Mouse (Mus musculus): Measurements from ENCODE around the gene Tmem69. TPM values are rescaled to one million over a fixed set of nuclear protein-coding genes. Genes with fewer than 3 reads are reported as not detected.

Tmem69 gene
- polyA plus RNA-seq, 1 experiment from 2014 or later = 29.0 TPM

DNA sequence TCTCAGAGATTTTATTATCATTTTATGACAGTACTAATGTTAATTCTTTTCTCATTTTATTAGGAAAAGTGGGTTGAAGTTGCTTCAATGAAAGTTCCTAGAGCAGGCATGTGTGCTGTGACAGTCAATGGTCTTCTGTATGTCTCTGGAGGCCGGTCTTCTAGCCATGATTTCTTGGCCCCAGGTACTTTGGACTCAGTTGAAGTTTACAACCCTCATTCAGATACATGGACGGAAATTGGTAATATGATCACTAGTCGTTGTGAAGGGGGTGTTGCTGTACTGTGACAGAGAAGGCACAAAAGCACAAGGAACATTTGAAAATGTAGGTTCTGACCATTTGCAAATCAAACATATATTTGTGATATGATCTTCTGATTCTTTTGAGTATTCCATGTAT is 18.0 kb downstream of the Tmem69 start:
- DNase-seq = no peak
- Histone ChIP-seq H3K27ac (no peak overlapping the region), H3K9me3 (replicated peaks) (no peaks in the 10 kb centered on the region), H3K27me3 (no peaks in the 10 kb centered on the region), H3K9ac (no peak overlapping the region), H3K4me3 (replicated peaks) (no peak overlapping the region), H3K4me1 (replicated peaks) (no peaks in the 10 kb centered on the region), H3K36me3 (peaks cover 16% of the 10 kb centered on the region), H3K4me2 (no peak overlapping the region)
- ATAC-seq (ENCODE audit: low read depth) = no peak
- WGBS (ENCODE audit: insufficient replicate concordance) = 78% methylated on average over 3 of the region's 3 CpGs

GRCm38 (mm10) chr4:116536351-116536750 is 19.4 kb downstream of the Tmem69 start:
- peaks cover 23% of the 10 kb centered on the region for H3K36me3 ChIP-seq
- no peaks in the 10 kb centered on the region for H3K9me3 ChIP-seq (replicated peaks)
- H3K27me3 ChIP-seq = no peaks in the 10 kb centered on the region
- DNase-seq (no peak), ATAC-seq (ENCODE audit: low read depth) (no peak)
- no peaks in the 10 kb centered on the region for H3K4me1 ChIP-seq (replicated peaks)
- no peak overlapping the region for H3K27ac ChIP-seq
- H3K4me3 ChIP-seq (replicated peaks) = no peak overlapping the region
- no peak overlapping the region for H3K4me2 ChIP-seq
- H3K9ac ChIP-seq = no peak overlapping the region

GRCm38 (mm10) chr4:116531109-116531508 is 24.6 kb downstream of the Tmem69 start:
- H3K27ac ChIP-seq = no peak overlapping the region
- H3K9me3 ChIP-seq (replicated peaks) = no peaks in the 10 kb centered on the region
- WGBS (ENCODE audit: insufficient replicate concordance) = 55% methylated on average over 2 of the region's 2 CpGs
- H3K36me3 ChIP-seq = peaks cover 31% of the 10 kb centered on the region
- no peak overlapping the region for H3K4me3 ChIP-seq (replicated peaks)
- ATAC-seq (ENCODE audit: low read depth) = no peak
- H3K4me2 ChIP-seq = no peak overlapping the region
- H3K4me1 ChIP-seq (replicated peaks) = no peaks in the 10 kb centered on the region
- no peaks in the 10 kb centered on the region for H3K27me3 ChIP-seq
- H3K9ac ChIP-seq = no peak overlapping the region
- no peak for DNase-seq

DNA sequence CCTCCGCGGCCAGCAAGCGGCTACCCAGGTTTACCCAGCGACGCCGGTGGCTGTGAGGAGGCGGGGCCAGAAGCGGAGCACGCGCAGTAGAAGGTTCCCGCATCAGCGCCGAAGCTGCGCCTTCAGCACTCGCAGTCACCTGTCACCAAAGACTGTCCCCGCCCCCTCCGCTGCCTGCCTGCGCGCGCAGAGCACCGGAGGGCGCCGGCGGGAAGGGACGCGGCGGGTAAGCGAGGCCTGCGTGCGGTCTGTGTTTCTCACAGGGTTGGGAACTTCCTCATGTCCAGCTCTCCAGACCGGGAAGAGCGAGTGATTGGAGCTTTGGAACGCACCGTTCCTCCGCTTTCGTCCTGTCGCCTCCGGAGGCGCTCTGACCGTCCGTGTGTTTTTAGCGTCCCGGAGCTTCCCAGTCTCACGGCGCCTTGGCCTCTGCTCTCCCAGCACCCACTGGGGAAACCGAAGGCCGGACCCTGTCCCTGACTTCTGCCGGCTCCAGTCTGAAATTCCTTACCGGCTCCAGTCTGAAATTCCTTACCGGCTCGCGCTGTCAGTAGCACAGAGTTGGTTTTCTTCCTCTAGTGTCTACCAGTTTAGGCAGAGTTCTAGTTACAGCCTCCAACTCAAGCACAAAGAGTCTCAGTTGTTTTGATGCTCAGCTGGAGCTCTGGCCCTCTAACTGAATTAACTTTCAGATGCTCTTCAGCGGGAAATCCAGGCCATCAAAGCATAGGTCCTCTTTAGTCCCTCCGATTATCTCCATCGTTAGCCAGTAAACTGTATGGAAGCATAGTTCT is 48.1 kb downstream of the Tmem69 start, which contains the start of gene Ipp:
TSS of gene Ipp (plus strand) at position 125 of the 794 bp plus-strand sequence.
- peaks cover 23% of the 10 kb centered on the region for H3K4me1 ChIP-seq (replicated peaks)
- peak within 1 kb of the TSS; percentile 78 for H3K4me2 ChIP-seq
- under 1% methylated on average over 55 of the region's 55 CpGs for whole genome bisulfite sequencing (ENCODE audit: insufficient replicate concordance)
- peak within 1 kb of the TSS; percentile 77 for H3K4me3 ChIP-seq (replicated peaks)
- H3K27ac ChIP-seq = peak within 1 kb of the TSS; percentile 83
- H3K9ac ChIP-seq = peak within 1 kb of the TSS; percentile 88
- H3K36me3 ChIP-seq = peaks cover 4% of the 10 kb centered on the region; the same call in 1 of the 2 replicates
- DNase-seq (peak; percentile 97), ATAC-seq (ENCODE audit: low read depth) (peak; percentile 97)
- no peaks in the 10 kb centered on the region for H3K27me3 ChIP-seq
- H3K9me3 ChIP-seq (replicated peaks) = no peaks in the 10 kb centered on the region

DNA sequence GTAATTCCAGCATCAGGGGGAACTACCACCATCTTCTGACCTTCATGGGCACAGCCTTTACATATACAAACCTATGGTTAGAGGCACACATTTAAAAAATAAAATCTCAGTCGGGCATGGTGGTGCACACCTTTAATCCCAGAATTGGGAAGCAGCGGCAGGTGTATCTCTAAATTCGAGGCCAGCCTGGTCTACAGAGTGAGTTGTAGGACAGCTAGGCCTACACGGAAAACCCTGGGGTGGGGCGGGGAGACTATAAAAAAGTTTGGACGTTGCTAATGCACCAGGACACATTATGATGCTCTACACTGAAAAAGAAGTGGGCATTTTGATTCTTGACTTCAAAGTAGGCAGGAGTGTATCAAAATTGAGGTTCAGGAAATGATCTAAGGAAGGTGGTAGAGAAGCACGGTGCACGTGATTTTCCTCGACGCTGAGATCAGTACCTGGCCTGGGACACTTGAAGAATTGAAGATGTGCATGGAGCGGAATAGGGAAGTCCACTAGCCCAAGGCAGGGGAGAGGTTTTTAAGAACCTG is 48.8 kb downstream of the Tmem69 start:
- peak overlapping the region; percentile 77 for H3K4me3 ChIP-seq (replicated peaks)
- WGBS (ENCODE audit: insufficient replicate concordance) = 21% methylated on average over 11 of the region's 11 CpGs
- ATAC-seq (ENCODE audit: low read depth) (peak; percentile 4; the same call in 1 of the 2 replicates), DNase-seq (no peak)
- H3K9ac ChIP-seq = peak overlapping the region; percentile 88
- H3K36me3 ChIP-seq = peaks cover 4% of the 10 kb centered on the region; the same call in 1 of the 2 replicates
- no peaks in the 10 kb centered on the region for H3K9me3 ChIP-seq (replicated peaks)
- H3K27ac ChIP-seq = peak overlapping the region; percentile 83
- peaks cover 23% of the 10 kb centered on the region for H3K4me1 ChIP-seq (replicated peaks)
- H3K4me2 ChIP-seq = peak overlapping the region; percentile 78
- no peaks in the 10 kb centered on the region for H3K27me3 ChIP-seq

Other genes with a start within 250 kb of the Tmem69 start
- gene Mast2, start 91.8 kb downstream of the Tmem69 start, polyA plus RNA-seq (2015; fragmentation: Nextera tagmentation; extraction: Ambion mirVana) = 4.7 and 5.7 TPM in 2 replicates
- 16.2 and 18.5 TPM in 2 replicates for gene Ipp, start 48.4 kb downstream of the Tmem69 start, polyA plus RNA-seq (2015; fragmentation: Nextera tagmentation; extraction: Ambion mirVana)
- gene Gpbp1l1, start 1.7 kb upstream of the Tmem69 start, polyA plus RNA-seq (2015; fragmentation: Nextera tagmentation; extraction: Ambion mirVana) = 12.8 and 18.4 TPM in 2 replicates
- 1.7 and 1.8 TPM in 2 replicates for gene Ccdc17, start 40.7 kb upstream of the Tmem69 start, polyA plus RNA-seq (2015; fragmentation: Nextera tagmentation; extraction: Ambion mirVana)
- 83.0 and 104 TPM in 2 replicates for gene Nasp, start 72.0 kb upstream of the Tmem69 start, polyA plus RNA-seq (2015; fragmentation: Nextera tagmentation; extraction: Ambion mirVana)
- gene Akr1a1, start 95.7 kb upstream of the Tmem69 start, polyA plus RNA-seq (2015; fragmentation: Nextera tagmentation; extraction: Ambion mirVana) = 273 and 281 TPM in 2 replicates
- 994 and 1,129 TPM in 2 replicates for gene Prdx1, start 129.6 kb upstream of the Tmem69 start, polyA plus RNA-seq (2015; fragmentation: Nextera tagmentation; extraction: Ambion mirVana)
- gene Mmachc, start 152.5 kb upstream of the Tmem69 start, polyA plus RNA-seq (2015; fragmentation: Nextera tagmentation; extraction: Ambion mirVana) = 13.6 and 17.1 TPM in 2 replicates
- gene Ccdc163, start 152.6 kb upstream of the Tmem69 start, polyA plus RNA-seq (2015; fragmentation: Nextera tagmentation; extraction: Ambion mirVana) = 13.3 and 13.7 TPM in 2 replicates
- gene Tesk2, start 165.0 kb upstream of the Tmem69 start, polyA plus RNA-seq (2015; fragmentation: Nextera tagmentation; extraction: Ambion mirVana) = 2.1 and 2.5 TPM in 2 replicates